Mouse (Mus musculus): ENCODE data around the gene Slc9a3r2.
A peak's percentile ranks its signal among the peaks of the same experiment; 100 is the strongest.
"Not testable (repeated sequence)": the region's sequence is repeated elsewhere in the genome, so short reads cannot be mapped to it uniquely, and the experiment has no call there.

Gene Slc9a3r2

GRCm38 (mm10) chr17:24667011-24667410, 16.9 kb upstream of the Slc9a3r2 start:
- DNase-seq = not testable (repeated sequence)

DNA sequence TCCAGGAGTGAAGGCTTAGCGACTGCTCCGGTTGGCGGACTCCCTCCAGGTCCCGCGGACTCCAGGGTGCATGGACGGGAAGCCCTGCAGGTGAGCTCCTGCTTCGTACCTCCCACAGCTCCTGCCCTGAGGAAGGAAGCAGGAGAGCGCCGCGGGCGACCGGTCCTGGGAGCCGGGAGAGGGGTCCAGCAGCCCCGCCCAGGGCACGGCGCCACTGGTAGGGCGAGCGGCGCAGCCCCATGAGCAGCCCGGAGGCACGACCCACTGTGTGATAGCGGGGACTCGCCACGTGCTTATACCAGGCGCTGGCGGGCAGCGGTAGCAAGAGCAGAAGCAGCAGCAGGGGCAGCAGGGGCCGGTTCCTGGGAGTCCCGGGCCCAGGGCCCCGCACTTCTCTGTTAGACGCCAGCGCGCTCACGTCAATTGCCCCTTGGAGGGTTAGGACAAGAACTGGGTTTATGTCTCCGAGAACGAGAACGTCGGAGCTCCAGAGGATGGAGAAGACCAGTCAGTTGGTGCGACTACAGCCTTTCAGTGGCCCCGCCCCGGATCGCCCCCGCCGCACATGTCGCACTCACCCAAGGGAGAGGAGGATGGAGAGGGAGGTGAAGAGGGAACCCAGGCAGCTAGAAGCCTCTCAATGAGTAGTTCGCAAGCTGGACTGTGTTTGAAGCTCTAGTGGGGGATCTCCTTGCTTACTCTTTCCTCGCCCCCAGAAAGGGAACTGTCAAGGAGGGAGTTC, 8.1 kb upstream of the Slc9a3r2 start, which contains the start of gene Npw:
Gene Npw, minus strand, starts transcription at position 441 of the 742 bp plus-strand sequence.
- DNase-seq = peak in 1 of 2 experiments; percentile 56

DNA sequence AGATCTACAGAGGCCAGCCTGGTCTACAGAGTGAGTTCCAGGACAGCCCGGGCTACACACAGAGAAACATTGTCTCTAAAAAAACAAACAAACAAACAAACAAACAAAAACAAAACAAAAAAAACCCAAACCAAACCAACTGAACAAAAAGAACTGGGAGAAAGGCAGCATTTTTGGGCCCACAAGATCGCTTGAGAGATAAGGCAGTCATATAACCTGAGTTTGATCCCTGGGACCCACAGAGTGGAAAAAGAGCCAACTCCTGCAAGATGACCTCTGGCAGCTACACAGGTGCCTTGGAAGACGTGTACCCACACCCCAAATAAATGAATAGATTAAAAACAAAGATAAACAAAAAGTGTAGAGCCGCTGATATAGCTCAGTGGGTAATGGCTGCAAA, 4.8 kb upstream of the Slc9a3r2 start:
- no peak for DNase-seq

GRCm38 (mm10) chr17:24653967-24654710, 4.0 kb upstream of the Slc9a3r2 start:
- peak; percentile 82 to 89 for DNase-seq

GRCm38 (mm10) chr17:24651835-24652234, 1.7 kb upstream of the Slc9a3r2 start:
- DNase-seq = no peak

DNA sequence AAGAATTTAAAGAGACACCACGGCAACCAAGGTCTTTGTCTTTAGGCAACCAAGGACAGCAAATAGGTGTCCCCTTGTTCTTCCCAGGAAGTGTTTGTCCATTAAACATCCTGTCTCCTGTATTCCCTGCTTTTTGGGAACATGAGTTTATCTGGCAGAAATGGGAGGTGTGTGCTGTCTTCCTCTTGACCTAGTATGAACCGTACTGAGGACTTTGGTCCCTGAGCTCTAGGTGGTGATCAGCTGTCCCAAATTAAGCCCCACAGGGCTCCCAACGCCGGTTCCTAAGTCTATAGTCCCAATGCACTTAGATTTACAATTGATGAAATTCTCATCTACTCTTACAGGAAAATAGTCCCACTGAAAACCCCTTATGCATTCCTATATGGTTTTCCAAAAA, 639 bp upstream of the Slc9a3r2 start:
- no peak for DNase-seq

GRCm38 (mm10) chr17:24649581-24650069, 502 bp downstream of the Slc9a3r2 start:
- peak; percentile 67 to 86 for DNase-seq

DNA sequence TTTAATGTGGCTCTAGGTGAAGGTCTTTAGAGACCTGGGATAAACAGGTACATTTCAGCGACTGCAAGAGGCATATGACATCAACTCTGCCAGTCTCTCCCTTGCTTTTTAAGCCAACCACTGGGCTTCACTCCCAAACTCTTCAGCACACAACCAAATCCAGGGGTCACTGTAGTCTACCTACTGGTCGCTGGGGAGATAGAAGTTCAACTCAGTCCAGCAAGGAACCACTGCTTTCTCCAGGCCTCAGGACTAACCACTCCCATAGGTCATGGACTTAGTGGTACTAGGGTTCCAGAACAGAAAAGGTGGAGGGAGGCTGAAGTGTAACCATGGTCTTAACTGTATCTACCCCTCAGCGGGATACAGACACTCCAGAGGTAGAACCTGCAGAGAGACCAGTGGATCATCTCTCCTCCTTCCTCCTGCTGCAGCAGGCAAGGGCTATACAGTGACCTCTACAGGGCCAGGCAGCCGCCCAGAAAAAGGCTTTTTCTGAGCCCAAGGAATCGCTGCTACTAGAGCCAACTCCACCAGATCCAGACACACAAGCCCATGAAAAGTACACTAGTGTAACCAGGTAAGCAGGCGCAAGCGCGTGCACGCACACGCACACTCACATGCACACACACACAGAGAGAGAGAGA, 1.3 kb downstream of the Slc9a3r2 start:
- no peak for DNase-seq

DNA sequence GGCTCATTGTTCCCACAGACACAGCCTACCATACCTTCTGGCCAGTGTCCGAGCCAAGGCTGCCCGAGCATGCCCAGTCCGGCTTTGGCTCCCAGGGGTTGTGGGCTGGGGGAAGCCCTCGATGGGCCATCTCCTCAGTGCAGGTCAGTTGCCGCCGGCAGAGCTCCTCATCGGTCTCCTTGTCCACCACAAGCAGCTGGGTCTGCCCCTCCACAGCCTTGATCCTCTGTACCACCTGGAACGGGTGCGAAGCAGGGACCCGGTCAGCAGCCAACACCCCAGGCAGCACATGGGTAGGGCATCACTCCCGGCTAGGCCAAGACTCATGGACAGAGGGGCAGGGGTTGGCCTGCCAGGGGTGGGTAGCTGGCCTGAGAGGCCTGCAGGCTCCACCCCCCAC, 2.6 kb downstream of the Slc9a3r2 start:
- DNase-seq = no peak

DNA sequence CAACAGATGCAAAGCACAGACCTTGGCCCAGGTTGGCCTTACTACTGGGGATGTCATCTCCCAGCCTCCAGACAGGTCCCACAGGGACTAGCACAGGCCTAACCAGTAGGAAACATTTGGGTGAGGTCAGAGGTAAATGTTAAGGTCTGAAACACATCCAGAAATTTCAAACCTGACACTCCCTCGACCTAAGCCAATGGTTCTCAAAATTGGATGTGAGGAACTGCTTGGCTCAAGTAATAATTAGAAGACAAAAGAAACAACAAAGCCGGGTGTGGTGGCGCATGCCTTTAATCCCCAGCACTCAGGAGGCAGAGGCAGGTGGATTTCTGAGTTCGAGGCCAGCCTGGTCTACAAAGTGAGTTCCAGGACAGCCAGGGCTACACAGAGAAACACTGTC, 3.7 kb downstream of the Slc9a3r2 start:
- no peak for DNase-seq

DNA sequence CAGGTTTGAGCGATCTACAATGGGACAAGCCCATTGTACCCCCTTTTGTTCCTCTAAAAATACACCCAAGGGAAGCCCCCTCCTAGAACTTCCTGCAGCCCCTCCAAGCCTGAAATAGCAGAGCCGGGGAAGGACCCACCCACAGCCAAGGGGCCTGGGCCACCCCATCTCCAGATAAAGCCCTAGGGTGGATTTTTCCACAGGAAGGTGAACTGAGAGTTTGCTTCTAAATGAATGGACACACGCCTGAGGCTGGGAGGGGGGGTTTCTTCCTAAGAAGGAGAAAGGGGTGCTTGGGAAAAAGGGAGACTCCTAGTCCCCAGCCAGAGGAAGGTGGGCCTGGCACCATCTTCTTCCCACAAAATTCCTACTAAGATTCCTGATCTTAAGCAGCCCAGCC, 4.2 kb downstream of the Slc9a3r2 start:
- peak; percentile 64 to 86 for DNase-seq

DNA sequence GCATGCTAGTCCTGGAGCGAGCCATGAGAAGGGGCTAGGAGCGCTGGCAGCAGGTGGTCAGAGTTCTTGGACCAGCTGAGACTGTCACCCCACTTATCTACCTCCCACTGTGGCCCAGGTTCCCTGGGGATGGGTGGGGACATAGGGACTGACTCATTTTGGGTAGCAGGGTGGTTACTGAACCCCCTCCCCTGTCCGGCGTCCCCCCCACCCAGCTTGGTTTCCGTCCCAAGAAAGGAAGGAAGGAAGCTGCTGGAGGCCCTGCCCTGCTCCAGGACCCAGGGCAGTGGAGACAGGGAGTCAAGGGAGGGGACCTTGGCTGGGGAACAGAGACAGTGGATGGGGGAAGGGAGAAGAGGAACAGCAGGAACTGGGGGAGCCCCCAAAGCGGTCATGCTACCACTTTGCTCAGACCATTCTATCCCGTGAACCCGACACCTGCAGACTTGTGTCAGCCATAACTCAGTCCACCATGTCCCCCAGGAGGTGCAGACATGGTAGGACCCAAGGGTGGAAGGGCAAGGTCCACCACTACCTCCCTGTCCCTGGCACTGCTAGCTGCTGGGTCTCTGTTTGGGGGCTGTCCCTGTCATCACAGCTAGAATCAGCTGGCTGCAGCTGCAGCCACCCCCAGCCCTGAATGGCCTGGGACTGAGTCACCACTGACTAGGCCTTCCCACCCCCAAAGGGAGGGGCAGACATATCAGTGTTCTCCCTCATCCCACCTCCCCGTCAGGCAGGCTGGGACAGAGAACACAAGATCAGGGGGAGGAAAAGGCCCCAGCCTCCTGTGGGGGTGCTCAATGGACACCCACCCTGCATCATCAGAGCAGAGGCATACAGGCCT, 5.0 kb downstream of the Slc9a3r2 start:
- DNase-seq = peak; percentile 69 to 88

DNA sequence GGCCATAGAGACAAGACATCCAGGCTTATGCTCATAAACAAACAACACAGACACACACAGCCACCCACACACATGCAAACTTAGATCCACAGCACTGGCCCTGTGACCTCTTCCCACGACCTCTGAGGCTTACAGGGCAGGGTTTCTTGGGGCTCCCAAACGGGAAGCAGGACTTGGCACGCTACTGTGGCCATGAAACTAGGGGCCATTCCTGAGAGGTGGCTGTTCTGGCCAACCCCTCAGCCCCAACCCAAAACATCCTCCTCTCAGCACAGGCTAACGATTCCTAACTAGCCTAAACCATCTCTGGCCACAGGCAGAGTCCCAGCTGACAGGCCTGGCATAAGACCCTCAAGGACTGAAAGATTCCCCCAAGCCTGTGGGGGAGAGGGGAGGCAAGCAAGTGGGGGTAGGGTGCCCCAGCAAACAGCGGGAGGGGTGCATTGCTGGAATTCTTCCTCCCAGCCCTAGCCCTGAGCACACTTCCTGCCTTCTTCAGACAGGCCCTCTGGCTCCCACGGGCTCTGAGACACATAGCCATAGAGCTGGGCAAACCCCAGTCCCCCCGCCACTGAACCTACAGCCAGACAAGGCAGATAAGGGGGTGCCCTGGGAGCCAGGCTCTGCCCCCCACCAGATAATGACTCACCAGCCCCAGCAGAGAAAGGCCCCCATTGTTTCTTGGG, 6.0 kb downstream of the Slc9a3r2 start:
- DNase-seq = peak; percentile 55 to 74

- DNase-seq = no peak
These were observed 7.3 kb downstream of the Slc9a3r2 start for GRCm38 (mm10) chr17:24642791-24643343.

DNA sequence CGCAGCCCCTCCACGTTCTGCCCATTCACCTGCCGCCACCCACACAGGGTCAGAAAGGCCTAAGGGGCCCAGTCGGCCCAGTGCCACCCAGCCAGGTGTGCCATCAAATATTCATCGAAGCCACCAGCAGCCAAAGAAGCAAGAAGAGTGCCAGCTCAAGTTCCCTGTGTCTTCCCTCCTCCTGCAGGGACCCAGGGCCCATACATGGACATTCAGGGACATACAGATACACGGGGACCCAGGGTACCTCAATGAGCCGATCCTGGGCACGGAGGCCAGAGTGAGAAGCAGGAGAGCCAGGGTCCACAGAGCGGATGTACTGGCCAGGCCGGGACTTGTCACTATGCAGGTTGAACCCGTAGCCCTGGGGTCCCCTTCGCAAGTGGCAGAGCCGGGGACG, 8.2 kb downstream of the Slc9a3r2 start:
- DNase-seq = no peak

- DNase-seq = no peak
These were observed 9.5 kb downstream of the Slc9a3r2 start for GRCm38 (mm10) chr17:24640581-24640980.

- no peak for DNase-seq
These were observed 10.0 kb downstream of the Slc9a3r2 start for GRCm38 (mm10) chr17:24640119-24640518.

DNA sequence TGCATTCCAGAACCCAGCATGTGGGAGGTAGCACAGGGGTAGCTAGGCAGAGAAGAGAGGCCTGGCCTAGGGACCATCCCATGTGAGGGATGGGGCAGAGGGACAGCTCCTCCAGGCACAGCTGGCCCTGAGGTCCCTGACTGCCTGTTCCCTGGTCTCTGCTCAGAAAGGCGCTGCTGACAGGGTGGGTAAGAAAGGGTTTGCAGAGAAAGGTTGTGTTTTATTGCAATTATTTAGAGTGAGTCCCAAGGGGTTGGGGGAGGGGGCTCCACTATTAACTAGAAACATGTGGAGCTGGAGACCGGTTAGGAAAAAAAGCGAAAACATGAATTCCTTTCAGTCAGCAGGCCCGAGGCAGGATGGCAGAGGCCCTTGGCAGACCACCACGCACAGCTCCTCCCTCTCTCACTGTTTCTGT, 10.5 kb downstream of the Slc9a3r2 start:
- no peak for DNase-seq

- DNase-seq = peak; percentile 80 to 87
These were observed 11.3 kb downstream of the Slc9a3r2 start for GRCm38 (mm10) chr17:24638840-24639239.

GRCm38 (mm10) chr17:24638214-24638613, 11.9 kb downstream of the Slc9a3r2 start:
- DNase-seq = peak; percentile 49 to 64

DNA sequence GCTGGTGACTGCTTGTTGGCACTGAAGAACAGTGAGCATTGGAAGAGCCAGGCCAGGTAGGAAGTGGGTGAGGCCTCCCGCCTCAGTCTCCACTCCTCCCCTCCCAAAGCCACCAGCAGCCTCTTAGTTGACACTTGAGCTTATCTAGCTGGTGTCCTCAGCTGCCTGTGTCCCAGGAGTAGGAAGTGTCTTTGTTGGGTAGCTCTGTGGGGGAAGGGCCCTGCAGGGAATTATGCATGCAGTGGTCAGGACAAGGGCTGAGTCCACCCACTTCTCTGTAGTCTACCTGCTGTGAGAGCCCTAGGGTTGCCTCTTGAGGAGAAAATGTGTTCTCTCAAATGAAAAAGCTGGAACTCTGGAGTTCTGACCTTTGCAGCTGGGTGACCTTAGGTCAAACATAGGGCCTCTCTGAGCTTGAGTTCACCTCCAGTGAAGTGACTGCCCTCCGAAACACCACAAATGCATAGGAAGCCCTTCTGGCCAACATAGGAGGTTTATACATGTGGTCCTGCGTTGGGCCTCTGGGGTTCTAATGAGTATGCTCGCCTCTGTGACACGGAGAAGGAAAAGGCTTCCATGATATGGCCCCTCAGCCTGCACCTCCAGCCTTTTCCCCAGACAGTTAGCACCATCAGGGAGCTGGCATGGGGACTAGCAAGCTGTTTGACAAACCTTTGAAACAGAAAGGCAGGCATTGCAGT, 13.2 kb downstream of the Slc9a3r2 start:
- no peak for DNase-seq
